Mouse (Mus musculus) frontal cortex, adult 2 months (tissue): ENCODE measurements around the gene Tll2. TPM values are rescaled to one million over a fixed set of nuclear protein-coding genes. Genes with fewer than 3 reads are reported as not detected.

ENCODE experiments used
- DNase-seq, 2 experiments: peaks; one replicate each; pipeline ENCODE4 v3.0.0; 2022; ENCODE audit warnings: low spot score in 1 of 2; ENCODE audit errors: extremely low spot score in 1 of 2
- polyA plus RNA-seq: library from polyadenylated mRNA; depleted of rRNA; stranded (reverse); fragments of >200 nt; gene quantifications from 2 replicates; pipeline ENCODE4 v1.2.3, GENCODE M21; 2012

The Tll2 gene
- polyA plus RNA-seq, 1 experiment, result 0.58 TPM

DNA sequence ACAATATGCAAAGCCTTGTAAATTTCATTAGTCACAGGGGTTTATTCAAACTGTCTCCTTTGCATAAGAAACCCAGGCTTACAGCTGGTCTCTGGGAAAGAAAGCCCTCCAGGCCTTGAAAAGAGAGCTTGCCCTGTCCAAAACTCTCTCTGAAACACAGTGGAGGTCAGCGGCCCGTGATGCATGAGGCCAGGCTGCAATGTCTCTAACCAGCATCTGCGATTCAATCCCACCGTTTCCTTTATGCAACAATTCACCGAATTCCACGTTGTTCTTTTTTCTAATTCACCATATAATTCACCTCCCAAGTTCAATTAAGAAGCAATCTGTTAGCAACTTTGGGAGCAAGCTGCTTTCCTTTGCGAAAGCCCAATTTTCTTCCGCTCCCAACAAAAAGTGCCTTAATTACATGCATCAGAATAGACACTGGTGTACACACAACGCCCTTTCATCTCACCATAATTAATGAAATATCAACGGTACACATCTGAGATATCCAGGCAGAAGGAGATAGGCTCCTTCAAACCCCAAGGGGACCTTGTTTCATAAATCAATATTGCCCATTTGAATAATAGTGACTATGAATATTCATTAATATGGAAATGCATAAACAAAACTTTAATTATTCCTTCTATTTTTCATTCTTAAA lies 42.1 kb downstream of the Tll2 start:
- no peak for DNase-seq

DNA sequence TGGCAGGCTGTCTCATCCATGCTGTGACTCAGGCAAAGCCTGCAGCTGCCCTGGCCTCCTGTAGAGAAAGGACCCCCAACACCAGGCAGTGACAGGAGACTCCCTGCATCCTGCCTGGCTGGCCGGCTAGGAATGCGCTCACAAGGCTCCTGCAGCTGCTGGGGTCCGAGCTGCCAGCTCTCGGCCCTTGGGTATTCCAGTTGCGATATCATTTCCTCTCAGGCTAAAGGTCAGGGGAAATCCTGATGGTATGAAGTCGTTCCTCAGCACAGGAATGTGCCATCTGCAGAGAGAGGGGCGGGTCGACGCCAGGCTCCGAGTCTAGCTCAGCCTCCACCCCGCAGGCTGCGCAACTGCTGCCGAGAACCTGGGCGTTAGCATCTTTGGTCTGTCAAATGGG lies 46.2 kb downstream of the Tll2 start:
- no peak for DNase-seq

- DNase-seq, result no peak
Measured at GRCm38 (mm10) chr19:41154681-41155080, 52.0 kb downstream of the Tll2 start.

DNA sequence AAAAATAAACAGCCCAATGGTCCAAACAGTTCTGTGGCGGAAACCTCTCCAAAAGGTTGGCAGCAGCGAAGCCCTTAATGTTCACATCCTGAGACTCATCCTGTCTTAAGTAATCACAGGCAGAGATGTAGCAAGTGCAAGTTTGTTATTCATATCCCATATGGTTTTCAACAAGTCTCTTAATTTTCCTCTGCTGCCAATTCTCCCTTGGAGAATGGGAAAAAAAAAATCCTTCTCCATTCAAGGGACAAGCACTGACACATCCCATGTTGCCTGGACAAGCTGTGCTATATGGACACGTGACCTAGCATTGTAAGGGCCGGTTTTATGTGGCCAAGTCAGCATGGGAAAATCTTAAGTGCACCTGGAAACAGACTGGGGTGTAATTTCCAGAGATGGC lies 54.2 kb downstream of the Tll2 start:
- no peak for DNase-seq

DNA sequence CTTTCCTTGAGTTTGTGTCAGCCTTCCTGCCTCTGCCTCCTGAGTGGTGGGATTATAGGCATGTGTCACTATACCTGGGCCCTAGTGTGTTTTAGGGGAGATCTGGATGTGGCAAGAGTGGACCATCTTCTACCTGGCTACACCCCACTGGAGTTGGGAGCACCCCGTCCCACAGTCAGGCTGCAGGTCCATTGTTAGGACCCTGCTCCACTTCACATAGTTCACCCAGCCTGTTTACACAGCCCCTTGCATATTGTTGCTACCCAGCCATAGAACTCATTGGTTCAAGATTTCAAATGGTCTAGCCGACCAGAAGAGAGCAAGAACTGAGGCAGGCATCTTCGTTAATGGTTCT lies 54.6 kb downstream of the Tll2 start:
- no peak for DNase-seq

DNA sequence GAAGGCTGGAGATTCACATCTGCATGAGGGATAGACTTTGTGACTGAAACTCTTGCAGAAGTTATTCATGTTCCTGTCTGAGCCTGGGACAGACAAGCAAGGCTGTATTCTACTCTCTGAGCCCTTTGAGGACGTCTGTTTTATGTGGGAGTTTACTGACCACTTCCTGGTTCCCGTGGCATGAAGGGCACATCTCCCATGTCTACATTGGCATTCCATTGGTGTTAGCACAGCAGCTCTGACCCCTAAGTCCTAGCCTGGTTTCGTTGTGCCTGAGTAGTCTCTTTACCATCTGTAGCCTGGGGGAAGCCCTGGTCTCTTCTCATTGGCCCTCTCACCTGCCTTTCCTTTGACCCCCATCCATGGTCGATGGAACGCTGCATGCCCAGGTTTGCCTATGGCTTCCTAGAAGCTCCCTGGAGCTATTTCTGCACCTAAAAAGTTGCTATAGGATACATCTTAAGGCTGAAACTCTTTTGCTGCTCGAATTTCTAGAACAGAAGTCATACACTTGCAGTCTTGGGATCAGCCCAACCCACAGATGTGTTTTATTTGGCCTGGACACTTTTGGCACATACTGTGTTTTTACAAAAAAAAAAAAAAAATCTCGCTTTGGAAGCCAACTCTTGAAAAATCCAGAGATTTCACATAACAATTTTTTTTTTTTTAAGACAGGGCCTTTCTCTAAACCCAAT lies 55.2 kb downstream of the Tll2 start:
- peak in 1 of 2 experiments; percentile 23 for DNase-seq

- no peak for DNase-seq
Measured at GRCm38 (mm10) chr19:41140961-41141360, 65.7 kb downstream of the Tll2 start.

- no peak for DNase-seq
Measured at GRCm38 (mm10) chr19:41139629-41140028, 67.0 kb downstream of the Tll2 start.

DNA sequence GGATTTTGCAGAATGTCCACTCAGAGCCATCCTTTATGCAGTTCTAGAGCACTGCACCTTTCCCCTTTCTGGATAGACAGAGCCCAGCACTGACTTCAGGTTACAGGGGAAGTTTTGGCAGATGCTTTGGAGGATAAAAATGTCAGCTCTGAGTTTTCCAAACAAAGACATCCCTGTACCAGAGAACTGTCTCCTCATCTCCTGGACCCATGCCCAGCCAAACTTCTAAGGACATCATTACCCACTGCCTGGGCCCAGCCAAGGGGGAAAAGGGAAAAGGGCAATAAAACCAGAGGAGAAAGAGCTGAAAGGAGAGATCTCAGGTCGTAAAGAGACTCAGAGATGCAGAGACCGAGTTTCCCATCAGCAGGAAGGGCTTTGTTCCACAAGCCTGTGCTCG lies 83.6 kb downstream of the Tll2 start:
- DNase-seq, result no peak

- DNase-seq, result peak; percentile 34 to 75
Measured at GRCm38 (mm10) chr19:41119924-41120323, 86.7 kb downstream of the Tll2 start.

DNA sequence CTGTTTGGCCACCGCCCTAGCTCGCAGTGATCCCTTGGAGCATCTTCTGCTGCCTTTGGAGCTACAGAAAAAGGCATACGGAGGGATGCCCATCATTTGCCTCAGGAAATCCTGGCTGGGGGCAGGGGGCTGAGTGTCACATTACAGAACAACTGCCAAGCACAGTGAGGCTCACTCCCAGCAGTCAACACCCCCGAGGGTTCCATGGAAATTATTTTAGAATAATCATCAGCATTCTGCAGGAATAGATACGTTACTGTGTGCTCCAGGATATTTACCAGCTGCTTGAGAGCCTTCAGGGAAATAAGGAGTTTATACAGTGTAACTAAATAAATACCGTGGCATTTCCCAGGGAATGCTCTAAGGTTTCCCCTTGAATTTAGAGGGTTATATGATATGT lies 88.3 kb downstream of the Tll2 start:
- DNase-seq, result no peak

- no peak for DNase-seq
Measured at GRCm38 (mm10) chr19:41117334-41117733, 89.3 kb downstream of the Tll2 start.

DNA sequence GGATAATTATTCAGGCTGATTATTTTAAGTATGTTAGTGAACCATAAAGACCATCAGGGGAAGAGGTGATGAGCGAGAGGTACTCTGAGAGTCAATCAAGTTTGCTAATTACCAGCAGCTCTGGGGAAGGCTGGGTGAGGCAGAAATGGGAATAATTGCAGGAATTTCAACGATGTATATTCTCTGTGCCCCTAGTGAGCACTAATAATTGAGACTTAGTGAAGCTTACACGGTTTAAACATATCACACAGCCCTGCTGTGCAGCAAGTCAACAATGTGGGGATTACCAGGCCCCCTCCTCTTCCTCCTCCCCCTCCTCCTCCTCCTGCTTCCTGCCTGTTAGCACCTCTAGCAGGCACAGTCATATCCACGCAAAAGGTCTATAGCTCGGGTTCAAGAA lies 92.0 kb downstream of the Tll2 start:
- DNase-seq, result no peak

GRCm38 (mm10) chr19:41113911-41114531 lies 92.6 kb downstream of the Tll2 start:
- DNase-seq, result peak in 1 of 2 experiments; percentile 63

GRCm38 (mm10) chr19:41112609-41113008 lies 94.0 kb downstream of the Tll2 start:
- no peak for DNase-seq

DNA sequence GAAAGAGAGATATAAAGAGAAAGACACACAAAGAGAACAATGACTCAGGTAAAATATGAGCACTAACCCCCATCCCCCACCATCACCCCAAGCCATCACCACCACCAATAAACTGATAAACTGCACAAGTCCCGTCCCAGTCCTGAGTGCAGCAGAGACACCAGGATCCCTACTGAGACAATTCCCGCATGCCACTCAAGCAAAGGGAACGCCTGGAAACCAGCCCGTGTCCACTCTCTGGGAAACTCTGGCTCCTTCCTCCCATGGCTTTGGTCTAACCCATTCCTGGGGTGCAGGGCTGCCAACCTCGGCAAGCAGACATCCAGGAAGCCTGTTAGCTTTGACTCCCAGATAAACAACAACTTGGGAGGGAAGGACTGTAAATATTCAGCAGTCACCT lies 96.6 kb downstream of the Tll2 start:
- no peak for DNase-seq

DNA sequence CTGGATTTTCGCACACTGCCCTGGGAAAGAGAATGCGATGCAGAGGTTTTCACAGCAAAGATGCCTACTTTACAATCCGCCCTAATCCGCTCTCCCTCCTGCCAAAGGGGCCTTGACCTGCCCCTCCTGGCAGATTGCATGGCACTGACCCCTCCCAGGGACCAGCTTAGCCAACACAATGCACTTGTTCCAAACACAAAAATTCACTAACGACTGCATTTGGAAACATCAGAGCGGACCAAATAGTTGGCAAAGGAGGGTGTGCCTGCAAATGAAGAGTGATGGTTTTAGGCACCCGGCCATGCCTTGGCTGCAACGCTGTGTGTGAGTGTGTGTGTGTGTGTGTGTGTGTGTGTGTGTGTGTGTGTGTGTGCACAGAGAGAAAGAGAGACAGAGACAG lies 97.1 kb downstream of the Tll2 start:
- no peak for DNase-seq

DNA sequence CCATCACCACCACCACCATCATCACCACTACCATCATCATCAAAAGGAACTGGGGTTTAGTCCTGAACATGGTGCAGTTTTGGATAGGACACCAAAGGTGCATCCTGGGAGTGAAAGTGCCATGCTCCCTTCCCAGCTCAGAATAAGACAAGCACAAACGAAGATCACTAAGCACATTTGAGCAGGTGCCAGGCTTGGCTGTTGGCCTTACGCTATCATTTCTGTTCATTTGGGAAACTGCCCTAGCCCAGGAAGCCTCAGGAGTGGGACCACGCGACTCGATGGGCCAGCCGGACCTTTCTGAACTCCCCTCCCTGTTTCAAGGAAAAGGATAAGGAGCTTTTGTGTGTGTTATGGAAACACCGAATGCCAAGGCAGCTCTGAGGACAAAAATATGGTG lies 98.0 kb downstream of the Tll2 start:
- no peak for DNase-seq

DNA sequence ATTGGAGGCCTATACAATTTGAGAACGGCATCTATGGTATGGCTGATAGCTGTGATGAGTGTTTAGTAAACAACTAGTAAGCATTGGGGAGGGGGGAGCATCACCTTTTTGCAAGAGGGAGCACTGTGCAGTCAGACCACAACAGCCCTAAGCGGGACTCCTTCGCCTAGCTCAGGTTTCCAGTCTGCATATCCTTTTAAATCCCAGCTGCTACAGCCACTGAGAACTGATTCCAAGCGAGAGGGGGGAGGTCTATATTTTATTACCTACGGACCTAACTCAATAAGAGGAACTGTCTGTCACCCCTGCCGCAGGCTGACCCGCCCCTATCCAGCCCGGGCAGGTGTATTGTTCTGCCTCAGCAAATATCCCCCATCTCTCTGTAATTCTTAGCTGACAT lies 99.1 kb downstream of the Tll2 start:
- no peak for DNase-seq

DNA sequence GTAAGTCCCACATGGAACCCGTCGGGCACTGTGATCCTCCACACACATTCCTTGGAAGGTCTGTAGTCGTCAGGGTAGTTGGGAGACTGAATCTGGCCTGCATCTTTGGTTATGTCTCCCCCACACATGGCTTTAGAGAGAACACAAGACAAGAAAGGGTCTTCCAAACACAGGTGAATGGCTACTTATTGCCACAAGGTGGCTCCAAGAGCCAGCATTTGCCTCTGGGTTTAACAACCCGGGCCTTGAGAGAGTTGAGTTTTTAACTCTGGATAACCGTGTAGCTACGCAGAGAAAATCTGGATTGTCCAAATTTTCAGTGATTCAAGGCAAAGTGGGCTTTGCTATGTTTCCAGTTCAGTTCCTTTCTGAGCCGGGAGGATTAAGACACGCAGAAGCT lies 101.7 kb downstream of the Tll2 start:
- DNase-seq, result peak in 1 of 2 experiments; percentile 68

GRCm38 (mm10) chr19:41101390-41101789 lies 105.2 kb downstream of the Tll2 start:
- DNase-seq, result peak; percentile 37 to 78

DNA sequence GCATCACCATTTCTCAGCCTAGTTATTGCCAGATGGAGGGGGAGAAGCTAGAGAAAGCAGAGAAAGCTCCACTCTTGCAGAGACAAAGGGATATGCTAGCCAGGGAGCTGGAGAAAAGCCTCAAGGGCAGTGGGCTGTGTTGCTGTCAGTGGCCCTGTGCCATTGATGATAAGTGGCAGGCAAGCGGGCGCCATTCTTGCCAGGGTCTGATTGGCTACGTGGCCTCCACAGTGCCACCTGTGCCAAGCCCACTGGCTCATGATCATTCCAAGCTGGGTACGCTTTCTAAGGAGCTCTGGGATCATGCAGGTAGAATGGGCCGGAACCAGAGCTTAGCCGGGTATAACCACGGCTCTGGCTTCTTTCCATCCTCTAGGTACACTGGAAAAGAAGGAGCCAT lies 105.8 kb downstream of the Tll2 start:
- no peak for DNase-seq
